Mouse (Mus musculus) lung, postnatal 25 days (tissue): ENCODE results near the gene Acap2.
A peak's percentile ranks its signal among the peaks of the same experiment; 100 is the strongest.

ENCODE experiments used
- DNase-seq: peaks from one replicate; pipeline ENCODE4 v3.0.0; 2022; ENCODE audit warnings: low spot score

Gene Acap2

GRCm38 (mm10) chr16:31167934-31168333 lies 33.1 kb downstream of the Acap2 start:
- no peak for DNase-seq

GRCm38 (mm10) chr16:31167017-31167887 lies 33.8 kb downstream of the Acap2 start:
- DNase-seq, result no peak

- DNase-seq, result no peak
Observed at GRCm38 (mm10) chr16:31165907-31166306, 35.1 kb downstream of the Acap2 start.

GRCm38 (mm10) chr16:31165467-31165866 lies 35.6 kb downstream of the Acap2 start:
- no peak for DNase-seq

GRCm38 (mm10) chr16:31164125-31164524 lies 36.9 kb downstream of the Acap2 start:
- DNase-seq, result no peak

GRCm38 (mm10) chr16:31160486-31160885 lies 40.6 kb downstream of the Acap2 start:
- DNase-seq, result no peak

GRCm38 (mm10) chr16:31159491-31159890 lies 41.6 kb downstream of the Acap2 start:
- DNase-seq, result no peak

GRCm38 (mm10) chr16:31149841-31150240 lies 51.2 kb downstream of the Acap2 start:
- DNase-seq, result no peak

- DNase-seq, result no peak
Observed at GRCm38 (mm10) chr16:31148891-31149290, 52.2 kb downstream of the Acap2 start.

GRCm38 (mm10) chr16:31147766-31148165 lies 53.3 kb downstream of the Acap2 start:
- DNase-seq, result no peak

- no peak for DNase-seq
Observed at GRCm38 (mm10) chr16:31141916-31142315, 59.1 kb downstream of the Acap2 start.

- no peak for DNase-seq
Observed at GRCm38 (mm10) chr16:31136616-31137253, 64.3 kb downstream of the Acap2 start.

- no peak for DNase-seq
Observed at GRCm38 (mm10) chr16:31135519-31135918, 65.5 kb downstream of the Acap2 start.

- DNase-seq, result peak; percentile 73
Observed at GRCm38 (mm10) chr16:31131531-31131930, 69.5 kb downstream of the Acap2 start.

GRCm38 (mm10) chr16:31128116-31128515 lies 72.9 kb downstream of the Acap2 start:
- DNase-seq, result no peak

- no peak for DNase-seq
Observed at GRCm38 (mm10) chr16:31124991-31125390, 76.1 kb downstream of the Acap2 start.

GRCm38 (mm10) chr16:31121612-31122011 lies 79.4 kb downstream of the Acap2 start:
- DNase-seq, result no peak

GRCm38 (mm10) chr16:31113596-31113995 lies 87.4 kb downstream of the Acap2 start:
- DNase-seq, result no peak

GRCm38 (mm10) chr16:31101352-31101751 lies 99.7 kb downstream of the Acap2 start:
- no peak for DNase-seq

GRCm38 (mm10) chr16:31099906-31100305 lies 101.1 kb downstream of the Acap2 start:
- DNase-seq, result no peak

GRCm38 (mm10) chr16:31094036-31094435 lies 107.0 kb downstream of the Acap2 start:
- DNase-seq, result no peak

GRCm38 (mm10) chr16:31093186-31093585 lies 107.9 kb downstream of the Acap2 start:
- no peak for DNase-seq

GRCm38 (mm10) chr16:31081891-31082290 lies 119.2 kb downstream of the Acap2 start:
- DNase-seq, result no peak
